Mouse (Mus musculus): ENCODE measurements around the gene Hist2h2be.
"Not testable (repeated sequence)": the region's sequence is repeated elsewhere in the genome, so short reads cannot be mapped to it uniquely, and the experiment has no call there.

The Hist2h2be gene

DNA sequence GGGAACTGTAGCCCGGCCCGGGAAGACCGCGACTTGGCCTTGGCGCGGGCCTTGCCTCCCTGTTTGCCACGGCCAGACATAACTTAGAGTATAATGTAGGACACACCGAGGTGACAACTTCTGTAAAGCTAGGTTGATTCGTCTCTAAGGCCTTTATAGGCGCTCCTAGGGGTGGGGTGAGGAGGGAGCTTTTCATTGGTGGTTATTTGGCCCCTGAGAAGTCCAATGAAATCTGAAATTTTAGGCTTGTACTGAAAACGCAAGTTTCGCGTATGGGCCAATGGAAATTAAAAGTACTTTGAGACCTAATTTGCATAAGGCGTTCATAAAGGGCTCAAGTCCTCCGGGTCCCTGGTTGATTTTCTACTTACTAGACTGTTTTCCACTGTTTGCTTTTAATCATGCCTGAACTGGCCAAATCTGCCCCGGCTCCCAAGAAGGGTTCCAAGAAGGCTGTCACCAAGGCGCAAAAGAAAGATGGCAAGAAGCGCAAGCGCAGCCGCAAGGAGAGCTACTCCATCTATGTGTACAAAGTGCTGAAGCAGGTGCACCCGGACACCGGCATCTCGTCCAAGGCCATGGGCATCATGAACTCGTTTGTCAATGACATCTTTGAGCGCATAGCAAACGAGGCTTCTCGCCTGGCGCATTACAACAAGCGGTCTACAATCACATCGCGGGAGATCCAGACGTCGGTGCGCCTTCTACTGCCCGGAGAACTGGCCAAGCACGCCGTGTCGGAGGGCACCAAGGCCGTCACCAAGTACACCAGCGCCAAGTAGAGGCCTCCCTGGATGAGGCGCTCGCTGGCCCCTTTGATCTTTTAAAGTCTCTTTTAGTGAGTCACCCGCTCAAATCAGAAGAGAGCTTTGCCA is at the start of gene Hist2h2be, which contains the start of gene Hist2h2ac:
TSS of gene Hist2h2be (plus strand) at position 355 of the 875 bp plus-strand sequence.
TSS of gene Hist2h2ac (minus strand) at position 116 of the 875 bp plus-strand sequence.
- peak; percentile 75 to 89 for DNase-seq

DNA sequence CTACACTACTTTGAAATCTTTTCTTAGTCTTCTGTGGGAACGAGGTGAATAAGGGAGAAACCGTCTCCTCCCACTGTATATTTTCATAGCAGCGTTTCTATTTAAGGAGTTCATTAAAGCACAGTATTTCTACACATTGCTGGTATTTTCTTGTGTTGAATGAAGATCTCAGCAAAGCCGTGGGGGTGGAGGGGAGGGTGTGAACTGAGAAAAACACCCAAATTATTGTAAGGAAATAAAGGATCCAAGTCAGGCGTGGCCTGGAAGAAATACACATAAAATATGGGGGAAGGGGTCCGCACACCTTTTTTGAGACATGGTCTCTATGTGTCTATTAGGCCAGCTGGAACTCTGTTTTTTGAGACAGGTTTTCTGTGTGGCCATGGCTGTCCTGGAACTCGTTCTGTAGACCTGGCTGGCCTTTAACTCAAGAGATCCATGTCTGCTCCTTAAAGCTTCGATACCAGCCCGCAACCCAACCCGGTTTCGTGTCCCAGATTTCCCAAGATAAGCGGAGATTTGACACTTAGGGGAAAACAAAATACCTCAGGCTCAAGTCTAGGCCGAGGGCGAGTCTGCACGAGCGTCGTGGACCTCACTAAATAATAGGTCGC is 49.2 kb upstream of the Hist2h2be start:
- DNase-seq: no peak

DNA sequence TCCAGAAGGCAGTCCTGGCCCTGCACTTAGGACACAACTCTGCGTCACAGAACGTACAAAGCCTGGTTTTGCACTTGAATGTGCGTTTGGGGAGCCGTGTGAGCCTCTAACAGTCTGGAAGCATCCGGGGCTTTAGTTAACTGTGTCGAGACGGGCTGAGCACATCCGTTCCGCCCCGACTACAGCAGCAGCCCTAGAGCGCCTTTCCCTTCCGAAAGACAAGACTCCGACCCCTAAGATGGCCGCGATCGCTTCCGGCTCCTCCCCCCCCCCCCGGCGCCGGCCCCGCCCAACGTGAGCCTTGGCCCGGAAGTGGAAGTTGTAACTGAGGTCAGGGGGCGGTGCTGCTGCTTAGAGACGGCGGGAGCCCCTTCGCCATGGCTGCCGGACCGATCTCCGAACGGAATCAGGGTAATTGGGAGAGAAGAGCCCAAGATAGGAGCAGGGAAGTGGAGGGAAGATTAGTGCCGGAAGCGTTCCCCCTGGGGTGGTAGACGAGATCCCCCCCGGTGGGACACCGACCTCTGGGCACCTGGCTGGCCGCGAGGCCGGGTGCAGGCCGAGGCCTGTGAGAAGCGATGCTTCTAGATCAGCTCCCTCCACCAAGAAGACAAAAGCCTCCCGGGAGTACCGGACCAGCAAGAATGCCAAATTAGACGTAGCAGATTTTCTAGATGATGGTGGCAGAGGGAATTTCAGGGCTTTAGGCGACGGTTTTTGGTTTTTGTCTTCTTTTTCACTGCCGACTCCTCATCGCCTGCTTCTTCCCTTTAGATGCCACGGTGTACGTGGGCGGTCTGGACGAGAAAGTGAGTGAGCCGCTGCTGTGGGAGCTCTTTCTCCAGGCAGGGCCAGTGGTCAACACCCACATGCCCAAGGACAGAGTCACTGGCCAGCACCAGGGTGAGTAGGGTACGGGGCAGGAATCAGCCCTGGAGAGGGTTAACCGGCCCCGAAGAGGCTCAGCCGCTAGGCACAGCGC is 48.4 kb upstream of the Hist2h2be start, which contains the start of gene Sf3b4:
TSS of gene Sf3b4 (plus strand) at position 136 of the 982 bp plus-strand sequence.
- DNase-seq: peak; percentile 81

DNA sequence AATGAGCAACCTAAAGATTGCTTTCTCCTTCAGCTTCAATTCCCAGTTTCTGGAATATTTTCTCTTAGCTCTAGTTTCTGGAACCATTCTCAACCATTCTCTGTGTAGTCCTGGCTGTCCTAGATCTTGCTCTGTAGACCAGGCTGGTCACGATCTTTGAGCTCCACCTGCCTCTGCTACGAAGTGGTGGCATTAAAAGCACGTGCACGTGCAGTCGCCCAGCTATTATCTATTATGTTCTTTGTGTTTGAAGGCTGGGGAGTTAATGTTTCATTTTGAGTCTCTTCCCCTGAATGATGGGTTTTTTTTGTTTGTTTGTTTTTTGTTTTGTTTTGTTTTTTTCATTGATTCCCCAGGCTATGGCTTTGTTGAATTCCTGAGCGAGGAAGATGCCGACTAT is 47.7 kb upstream of the Hist2h2be start:
- DNase-seq: no peak

DNA sequence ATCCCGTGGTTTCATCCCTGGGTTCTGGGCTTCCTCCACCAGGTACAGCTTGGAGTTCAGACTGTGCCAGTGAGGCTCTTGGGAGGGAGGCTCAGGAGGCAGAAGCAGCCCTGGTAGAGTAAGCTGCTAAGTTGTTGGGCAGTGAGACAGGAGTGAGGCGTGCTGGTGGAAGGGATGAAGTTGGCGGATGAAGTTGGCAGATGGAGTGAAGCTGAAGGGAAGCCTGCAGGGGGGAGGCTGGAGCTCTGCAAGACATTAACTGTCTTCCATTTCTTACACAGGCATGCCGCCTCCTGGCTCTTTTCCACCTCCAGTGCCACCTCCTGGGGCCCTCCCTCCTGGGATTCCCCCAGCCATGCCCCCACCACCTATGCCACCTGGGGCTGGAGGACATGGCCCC is 46.9 kb upstream of the Hist2h2be start:
- not testable (repeated sequence) for DNase-seq

DNA sequence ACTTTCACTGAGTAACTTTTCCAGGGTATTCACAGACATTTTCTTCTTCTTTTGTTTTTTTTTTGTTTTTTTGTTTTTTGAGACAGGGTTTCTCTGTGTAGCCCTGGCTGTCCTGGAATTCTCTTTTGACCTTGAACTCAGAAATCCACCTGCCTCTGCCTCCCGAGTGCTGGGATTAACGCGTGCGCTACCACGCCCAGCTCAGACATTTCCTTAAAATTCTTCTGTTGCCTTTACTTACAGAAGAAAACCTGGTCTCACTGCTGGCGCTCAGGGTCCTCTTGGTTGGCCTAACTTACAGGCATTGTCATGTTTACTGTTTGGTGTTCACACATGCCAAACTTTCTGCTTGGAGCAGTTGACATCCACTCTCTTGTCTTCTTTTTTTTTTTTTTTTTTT is 45.7 kb upstream of the Hist2h2be start:
- DNase-seq: no peak

DNA sequence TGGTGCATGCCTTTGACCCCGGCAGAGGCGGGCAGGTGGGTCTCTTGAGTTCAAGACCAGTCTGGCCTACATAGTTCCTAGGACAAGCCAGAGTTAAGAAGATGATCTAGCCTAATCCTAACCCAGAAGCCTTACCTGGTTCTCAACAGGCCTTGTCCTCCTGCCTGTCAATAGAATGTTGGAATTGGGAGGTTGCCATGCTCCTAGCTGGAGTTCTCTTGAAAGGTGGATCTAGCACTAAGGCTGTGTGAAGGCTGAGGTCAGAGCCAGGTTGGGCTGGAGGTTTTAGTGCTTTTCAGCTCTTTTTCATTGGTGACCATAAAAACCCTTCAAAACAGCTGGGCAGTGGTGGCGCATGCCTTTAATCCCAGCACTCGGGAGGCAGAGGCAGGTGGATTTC is 42.5 kb upstream of the Hist2h2be start:
- DNase-seq: no peak

DNA sequence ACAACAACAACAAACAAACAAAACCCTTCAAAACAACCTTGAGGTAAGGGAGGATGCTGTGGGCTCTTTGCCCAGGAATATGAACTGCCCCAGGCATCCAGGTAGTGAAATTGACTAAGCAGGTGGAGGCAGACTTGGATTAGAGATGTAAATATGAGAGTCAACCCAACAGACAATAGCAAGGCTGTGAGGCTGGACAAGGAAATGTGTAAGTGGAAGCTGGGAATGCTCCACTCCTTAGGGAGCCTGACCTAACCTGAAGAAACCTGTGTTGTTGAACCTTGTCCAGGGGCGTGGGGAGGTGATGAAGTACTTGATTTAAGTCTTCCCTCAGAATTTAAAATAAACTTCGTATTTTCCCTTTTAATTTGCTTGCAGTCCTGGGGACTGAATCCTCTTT is 42.0 kb upstream of the Hist2h2be start:
- DNase-seq: no peak

DNA sequence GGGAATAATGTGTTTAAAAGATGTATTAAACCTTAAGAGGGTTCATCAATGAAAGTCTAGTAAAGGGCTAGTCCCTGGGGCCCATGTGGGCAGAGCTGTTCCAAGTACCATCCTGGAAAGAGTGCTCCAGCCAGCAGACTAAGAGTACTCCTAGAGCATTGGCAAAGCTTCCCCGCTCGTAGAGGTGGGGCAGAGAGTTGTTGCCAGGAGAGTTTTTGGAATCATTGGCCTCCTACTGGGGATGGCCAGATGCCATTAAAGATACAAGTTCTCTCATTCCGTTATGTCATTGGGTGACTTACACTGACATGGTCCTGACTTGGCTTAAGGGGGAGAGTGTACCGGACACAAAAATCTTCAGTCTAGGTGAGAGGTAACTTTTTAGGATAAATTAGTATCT is 41.4 kb upstream of the Hist2h2be start:
- DNase-seq: peak; percentile 55 to 56

DNA sequence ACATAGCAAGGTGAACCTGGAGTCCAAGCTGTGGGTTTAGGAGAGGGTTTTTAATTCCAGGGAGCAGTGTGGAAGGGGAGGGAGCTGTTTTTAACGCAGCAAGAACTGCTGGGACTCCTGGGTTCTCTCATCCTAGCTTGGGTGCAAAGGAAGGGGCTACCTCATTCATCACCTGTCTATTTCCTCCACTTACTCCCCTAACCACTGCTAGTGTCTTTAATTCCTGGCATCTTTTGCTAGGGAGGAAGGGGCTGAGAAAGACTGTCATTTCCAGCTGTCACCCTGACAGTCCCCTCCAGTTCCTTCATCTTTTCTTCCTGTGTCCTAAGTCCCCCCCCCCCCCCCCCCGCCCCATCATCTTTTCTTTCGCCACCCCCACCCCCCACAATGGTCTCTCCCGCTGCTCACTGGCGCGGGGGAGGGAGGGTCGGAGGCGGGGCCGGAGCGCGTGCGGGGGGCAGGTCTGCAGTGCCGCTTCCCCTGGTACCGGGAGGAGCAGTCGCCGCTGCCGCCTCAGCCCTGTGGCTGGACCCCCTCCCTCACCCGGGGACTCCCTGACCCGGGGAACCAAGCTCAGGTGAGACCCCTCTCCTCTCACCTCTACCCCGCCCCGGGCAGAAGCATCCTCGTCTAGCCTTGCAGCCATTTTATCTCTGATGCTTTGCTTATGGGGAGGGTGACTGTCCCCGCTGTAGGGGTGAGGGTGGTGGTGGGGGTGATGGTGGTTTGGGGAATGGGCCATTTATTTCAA is 40.0 kb upstream of the Hist2h2be start, which contains the start of gene Sv2a:
TSS of gene Sv2a (plus strand) at position 425 of the 751 bp plus-strand sequence.
- peak; percentile 79 to 87 for DNase-seq

DNA sequence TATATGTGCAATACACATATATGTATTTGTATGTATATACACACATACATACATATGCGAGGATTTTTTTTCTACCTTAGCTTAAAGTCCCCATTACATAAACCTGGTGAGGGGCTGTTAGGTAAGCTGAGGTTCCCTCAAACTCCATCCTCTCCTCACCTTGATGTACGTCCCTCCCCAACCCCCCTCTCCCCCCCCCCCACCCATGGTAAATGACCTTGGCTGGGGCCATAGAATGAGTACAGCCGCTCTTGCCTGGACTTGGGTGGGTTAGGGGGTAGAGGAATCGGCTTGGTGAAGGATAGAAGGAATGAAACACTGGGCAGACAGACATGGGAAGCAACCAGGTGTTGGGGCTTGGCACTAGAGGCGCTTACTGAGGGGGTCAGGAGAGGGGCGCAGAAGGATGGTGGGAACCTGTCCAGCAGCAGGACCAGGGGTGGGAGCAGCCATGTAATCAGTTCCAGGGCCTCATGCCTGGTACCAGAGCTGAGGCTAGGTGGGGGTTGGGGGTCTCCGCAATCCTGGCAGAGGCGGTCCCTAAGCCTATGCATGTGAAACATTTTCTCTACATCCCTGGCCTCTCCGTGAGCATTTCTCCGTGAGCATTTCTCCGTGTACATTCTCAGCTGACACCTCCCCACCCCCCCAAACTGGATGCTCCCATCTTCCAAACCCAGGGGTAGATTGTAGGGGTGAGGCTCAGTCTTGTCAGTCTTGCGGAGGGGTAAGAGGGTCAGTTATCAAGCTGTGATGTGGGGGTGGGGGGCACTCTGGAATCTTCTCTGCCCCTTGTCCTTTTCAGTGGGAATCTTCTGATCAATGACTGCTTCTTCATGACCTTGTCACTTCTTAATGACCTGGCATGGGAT is 39.2 kb upstream of the Hist2h2be start:
- DNase-seq: peak; percentile 49 to 50

DNA sequence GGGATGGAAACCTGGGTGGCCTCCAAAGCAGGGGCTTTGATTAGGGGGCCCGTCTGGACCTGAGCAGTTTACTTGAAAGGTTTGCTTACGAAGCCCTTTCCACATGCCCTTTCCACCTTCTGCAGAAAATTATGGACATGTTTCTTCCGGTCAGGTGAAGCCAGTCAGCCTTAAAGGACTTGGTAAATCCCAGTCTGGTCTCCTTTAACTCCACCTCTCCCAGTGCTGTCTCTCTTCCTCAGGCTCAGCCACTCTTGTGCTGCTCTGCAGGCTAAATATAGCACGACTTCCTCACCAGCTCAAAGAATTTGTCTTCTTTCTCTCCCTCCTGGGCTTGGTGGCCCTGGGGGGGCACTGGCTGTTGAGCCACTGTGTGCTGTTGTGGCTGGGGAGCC is 38.5 kb upstream of the Hist2h2be start:
- peak; percentile 26 to 37 for DNase-seq

DNA sequence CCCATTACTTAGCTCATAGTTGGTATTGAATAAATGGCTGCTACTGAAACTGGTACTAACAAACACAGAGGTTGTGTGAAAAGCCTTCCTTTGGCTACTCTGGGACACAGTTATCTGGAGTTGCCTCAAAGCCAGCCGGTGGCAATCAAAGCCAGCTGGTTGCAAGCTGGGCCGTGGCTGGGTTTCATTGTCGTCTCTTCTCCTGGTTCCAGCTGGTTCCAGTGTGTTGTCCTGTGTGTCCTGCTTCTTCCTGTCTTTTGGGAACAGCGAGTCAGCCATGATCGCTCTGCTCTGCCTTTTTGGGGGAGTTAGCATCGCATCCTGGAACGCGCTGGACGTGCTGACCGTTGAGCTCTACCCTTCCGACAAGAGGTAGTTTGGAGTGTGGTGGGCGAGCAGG is 27.9 kb upstream of the Hist2h2be start:
- no peak for DNase-seq

DNA sequence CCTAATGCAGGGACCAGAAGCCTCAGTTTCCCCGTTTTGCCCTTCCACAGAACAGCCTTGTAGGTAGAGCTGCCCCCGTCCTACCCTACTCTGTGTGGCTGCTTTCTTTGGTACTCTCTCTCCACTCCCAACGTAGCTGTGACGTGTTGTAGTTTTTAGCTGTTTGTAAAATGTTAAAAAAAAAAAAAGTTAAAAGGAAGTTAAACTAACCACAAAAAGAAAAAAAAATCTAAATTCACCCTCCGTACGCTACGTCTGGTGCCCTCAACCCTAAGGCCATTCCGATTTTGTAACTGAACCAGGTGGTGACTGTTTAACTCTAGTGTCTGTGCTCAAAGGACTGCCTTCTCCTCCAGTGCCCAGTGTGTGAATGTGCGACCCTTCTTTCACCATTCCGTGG is 26.0 kb upstream of the Hist2h2be start:
- no peak for DNase-seq

DNA sequence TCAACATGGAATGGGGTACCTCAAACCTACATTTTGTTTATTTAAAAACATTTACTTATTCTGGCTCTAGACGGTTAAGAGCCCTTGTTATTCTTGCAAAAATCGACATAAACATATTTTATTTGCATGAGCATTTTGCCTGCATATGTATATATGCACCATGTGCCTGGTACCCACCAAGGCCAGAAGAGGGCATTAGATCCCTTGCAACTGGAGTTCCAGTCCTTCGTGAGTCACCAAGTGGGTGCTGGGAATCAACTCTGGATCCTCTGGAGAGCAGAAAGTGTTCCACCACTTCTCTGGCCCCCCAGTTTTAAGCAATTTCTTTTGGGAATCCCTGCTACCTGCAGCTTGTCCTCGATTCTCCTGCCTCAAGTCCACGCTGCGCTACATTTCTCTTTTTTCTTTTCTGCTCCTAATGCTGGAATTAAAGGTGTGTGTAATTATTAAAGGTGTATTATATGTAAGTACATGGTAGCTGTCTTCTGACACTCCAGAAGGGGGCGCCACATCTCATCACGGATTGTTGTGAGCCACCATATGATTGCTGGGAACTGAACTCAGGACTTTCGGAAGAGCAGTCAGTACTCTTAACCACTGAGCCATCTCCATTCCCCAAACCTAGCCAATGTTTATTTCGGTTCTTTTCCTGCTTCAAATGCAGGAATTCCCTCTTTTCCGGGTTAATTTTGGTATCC is 25.2 kb upstream of the Hist2h2be start:
- DNase-seq: no peak

DNA sequence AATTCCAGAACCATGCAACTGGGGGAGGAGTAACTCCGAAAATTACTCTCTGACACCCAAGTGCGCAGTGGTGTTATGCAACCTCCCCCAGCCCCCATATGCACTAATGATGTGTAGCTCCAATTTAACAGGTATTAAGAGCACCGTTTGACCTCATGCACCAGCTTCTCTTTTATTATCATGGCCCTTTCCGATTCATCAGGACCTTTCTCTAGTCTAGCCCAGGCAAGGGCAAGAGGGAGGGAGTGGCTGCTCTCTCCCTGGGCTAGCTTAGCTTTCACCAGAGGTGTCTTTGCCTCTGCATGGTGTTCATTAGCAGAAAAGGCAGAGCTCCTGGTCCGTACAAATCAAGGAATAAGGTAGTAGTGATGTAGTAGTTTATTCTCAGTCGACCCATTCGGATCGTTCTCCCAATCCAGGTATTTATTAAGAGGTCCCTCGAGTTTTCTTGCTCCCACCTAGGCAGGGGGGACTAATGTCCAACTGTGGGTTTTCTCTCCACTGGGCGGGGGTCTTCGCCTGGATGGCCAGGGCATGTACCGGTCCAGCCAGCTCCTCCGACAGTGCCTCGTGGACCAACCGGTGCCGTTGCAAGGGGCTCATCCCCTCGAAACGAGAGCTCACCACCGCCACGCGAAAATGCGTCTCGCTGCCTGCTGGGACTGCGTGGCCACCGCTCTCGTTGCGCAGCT is 24.3 kb upstream of the Hist2h2be start:
- DNase-seq: no peak

DNA sequence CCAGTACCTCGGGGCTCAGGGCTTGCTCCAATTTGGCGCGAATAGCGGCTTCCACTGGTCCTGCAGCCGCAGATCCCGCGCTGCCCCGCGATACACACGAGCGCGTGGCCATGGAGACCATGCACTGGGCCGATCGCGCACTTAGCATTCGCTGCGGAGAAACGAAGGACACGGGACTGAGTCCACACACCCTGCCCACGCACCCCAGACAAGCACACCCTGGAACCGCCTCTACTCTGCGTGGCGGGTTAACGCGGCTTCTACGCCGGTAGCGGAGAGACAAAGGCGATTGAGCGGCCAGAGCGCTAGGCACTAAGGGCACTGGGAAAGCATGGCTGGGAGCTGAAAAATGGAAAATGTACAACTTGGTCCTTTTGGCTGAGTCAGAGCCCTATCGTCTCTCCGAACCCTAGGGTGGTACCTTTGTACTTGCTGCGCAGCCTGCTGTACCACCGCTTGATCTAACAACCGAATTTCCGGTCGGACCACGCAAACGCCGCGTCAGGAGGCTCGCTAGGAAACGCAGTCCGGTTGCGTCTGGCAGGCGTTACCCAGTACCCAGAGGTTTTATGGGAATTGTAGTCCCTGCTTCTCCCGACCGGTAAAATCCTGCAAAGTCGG is 23.7 kb upstream of the Hist2h2be start:
- peak; percentile 89 to 90 for DNase-seq

DNA sequence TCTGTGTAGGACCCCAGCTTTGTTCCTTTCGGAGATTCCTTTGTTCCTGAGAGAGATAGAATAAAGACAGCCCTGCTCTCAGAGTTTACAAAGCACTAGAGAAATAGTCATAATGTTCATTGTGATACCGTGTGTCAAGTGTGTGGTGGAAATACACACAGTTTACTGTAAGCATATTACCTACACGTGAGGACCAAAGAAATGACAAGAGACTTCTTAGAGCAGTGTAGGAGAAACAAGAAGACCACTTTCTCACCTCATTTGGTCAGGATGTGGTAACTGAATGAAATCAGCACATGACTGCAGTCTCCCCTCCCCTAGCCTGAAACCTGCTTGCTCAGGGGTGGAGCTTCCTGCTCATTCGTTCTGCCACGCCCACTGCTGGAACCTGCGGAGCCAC is 22.7 kb upstream of the Hist2h2be start:
- no peak for DNase-seq

DNA sequence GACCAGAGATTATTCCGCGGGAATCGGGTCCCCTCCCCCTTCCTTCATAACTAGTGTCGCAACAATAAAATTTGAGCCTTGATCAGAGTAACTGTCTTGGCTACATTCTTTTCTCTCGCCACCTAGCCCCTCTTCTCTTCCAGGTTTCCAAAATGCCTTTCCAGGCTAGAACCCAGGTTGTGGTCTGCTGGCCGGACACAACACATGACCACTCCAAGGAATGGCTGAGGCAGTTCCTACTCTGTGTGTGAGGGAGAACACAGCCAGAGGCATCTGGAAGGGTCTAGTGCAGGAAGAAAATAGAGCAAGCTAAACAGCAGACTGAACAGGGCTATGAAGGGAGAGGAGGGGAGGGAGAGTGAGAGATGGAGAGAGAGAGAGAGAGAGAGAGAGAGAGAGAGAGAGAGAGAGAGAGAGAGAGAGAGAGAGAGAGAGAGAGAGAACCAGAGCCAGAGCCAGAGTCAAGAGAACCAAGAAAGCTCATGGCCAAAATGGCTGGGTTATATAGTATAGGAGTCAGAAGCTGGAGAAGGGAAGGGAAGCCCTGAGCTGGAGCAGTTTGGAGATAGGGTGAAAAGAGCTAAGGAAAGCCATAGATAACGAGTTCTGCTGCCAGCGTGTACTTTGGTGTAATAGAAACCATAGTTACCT is 22.2 kb upstream of the Hist2h2be start:
- not testable (repeated sequence) for DNase-seq

All from cerebellum, postnatal 36 days (tissue).